Mouse (Mus musculus) liver, embryonic 14.5 days (tissue): ENCODE measurements around the gene Nmnat2.

Experiments
- CTCF ChIP-seq: IDR thresholded peaks from 2 replicates; pipeline ENCODE4 v1.5.1; 2016; ENCODE audit warnings: antibody characterized with exemption, low read depth, control low read depth
- EP300 ChIP-seq: IDR thresholded peaks from 2 replicates; pipeline ENCODE4 v1.6.1; 2016; ENCODE audit warnings: antibody characterized with exemption, low read depth

DNA sequence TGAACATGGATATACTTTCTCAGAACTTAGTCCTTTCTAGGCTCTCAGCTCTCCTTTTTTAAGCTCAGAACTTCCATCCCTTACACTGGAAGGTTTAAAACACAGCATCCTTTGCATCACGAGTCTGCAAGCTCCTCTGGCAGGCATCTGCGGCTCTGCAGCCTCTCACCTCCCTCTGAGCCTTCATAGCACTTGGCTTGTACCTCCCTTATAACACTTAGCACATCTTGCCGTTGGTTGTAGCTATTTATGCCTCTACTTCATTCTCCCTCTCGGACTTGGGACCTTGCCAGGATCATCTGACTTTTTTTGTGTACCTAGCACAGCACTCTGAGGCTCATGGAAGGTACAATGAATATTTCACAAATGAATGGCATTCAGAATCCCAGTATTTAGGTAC lies 14.3 kb downstream of the Nmnat2 start:
- TF ChIP-seq CTCF (no peak), EP300 (no peak)
